Mouse (Mus musculus) common myeloid progenitor, adult 5-6 weeks (primary cell): Measurements from ENCODE around the gene Znrf3. TPM values are rescaled to one million over a fixed set of nuclear protein-coding genes. Genes with fewer than 3 reads are reported as not detected.
A peak's percentile ranks its signal among the peaks of the same experiment; 100 is the strongest.

ENCODE experiments used
- ATAC-seq: replicated peaks from 2 replicates; pipeline ENCODE4 v1.8.0; 2016; ENCODE audit warnings: low read depth, mild to moderate bottlenecking, moderate TSS enrichment, inconsistent platforms; ENCODE audit not compliant: poor library complexity, severe bottlenecking
- total RNA-seq: library from RNA; stranded (forward); fragments of 200-1000, 187-1606 nt; gene quantifications from 2 replicates; pipeline ENCODE4 v1.2.3, GENCODE M21; 2017

Gene Znrf3
- total RNA-seq, 1 experiment from 2014 or later, result 6.2 TPM

DNA sequence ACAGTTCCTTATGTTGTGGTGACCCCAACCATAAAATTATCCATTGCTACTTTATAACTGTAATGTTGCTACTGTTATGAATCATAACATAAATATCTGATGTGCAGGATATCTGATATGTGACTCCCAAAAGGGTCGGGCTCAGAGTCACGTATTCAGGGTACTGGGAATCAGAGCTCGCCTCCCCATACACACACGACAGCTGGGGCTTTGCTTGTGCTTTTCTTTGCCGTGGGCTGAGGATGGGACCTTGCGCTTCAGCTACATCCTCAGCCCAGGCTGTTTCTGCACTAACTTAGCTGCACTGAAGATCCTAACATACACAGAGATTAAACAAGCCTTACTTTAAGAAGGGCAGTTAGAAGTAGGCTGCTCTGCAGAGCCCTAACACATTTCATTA, 193.5 kb downstream of the Znrf3 start:
- no peak for ATAC-seq

DNA sequence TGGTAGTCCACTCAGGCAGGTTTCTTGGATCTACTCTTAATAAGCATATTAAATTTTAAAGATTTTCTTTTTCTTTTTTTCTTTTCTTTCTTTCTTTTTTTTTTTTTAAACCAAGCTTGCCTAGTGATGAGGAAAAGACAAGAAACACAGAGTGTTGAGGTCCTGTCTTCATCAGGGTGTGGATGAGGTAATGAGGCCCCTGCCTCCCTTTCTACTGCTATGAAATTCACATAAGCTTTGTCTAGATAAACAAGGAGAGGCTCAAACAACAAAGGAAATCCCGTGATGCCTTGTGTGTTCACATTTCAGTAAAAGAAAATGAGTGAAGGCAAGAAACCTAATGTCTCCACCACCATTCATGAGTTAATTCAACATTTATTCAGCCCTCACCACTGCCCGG, 196.4 kb downstream of the Znrf3 start:
- no peak for ATAC-seq

DNA sequence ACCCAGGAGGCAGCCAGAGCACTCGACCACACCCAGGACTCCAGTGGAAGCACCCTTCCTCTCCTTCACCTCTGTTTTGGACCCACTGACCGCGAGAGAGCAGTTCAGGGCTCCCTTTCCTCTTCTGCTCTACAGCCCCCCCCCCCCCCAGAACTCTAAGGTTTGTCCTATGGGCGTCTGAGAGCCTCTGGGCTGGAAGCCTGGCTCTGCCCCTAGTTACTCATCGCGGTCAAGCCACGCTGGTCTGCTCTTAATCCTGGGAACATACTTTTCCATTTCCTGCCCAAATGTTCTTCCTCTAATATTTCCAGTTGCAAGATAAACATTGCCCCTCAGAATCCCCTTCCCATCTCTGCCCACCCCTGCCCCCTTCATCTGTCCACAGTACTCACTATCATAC, 199.2 kb downstream of the Znrf3 start:
- no peak for ATAC-seq

DNA sequence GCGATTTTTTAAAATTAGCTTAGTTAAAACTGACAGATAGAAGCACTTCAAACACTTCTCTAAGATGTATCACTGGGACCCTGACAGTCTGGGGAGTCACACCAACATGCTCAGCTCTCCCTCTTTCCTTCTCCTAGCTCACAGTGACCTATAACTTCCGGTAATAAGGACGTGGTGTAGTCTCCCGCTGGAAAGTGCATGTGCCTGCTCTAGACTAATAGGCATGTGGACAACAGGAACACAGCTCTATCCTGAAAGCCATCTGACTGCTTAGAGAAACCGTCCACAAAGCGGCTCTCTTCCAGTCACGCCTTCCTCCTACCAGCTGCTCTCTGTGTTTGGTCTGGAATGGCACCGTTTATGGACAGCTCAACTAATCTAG, 199.9 kb downstream of the Znrf3 start:
- no peak for ATAC-seq

DNA sequence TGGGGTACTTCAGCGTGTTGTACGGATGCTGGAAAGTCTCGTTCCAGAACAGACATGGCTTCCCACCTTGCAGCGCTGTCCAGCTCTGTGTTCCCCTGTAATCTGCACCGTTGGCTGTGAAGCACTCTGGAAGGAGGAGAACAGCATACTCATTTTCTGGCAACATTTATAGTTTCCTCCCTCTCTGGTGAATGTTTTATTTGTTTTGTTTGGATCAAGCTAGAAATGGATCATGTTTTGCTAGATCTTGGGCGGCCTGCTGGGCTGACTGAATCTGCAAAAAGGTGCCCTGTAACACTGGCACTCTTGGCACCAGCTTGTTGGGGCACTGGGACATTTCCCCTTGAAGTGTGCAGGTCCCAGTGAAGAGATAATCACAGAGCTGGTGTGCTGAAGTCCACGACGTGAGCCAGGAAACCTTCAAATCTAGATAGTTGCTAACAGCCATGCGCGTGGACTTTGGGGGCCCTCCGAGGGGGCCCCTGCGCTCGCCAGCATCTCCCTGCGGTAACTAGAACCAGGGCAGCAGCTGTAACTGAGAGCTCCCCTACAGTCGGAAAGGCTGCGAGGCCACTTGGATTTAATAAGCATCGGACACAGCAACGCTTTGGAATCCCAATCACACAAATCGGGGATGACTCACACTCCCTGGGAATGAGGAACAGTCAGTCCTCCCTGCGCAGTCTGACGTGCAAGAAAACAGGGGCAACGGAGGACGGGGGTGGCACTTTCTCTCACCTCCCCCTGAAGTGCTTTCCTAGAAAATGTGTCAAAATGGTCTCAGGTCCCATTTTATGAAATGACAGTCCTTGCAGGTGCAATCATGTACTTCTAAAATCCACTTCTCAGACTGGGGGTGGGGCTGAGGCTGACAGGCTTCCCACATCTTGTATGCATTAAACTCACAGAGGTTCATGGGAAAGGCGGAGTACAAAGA, 200.6 kb downstream of the Znrf3 start:
- no peak for ATAC-seq

DNA sequence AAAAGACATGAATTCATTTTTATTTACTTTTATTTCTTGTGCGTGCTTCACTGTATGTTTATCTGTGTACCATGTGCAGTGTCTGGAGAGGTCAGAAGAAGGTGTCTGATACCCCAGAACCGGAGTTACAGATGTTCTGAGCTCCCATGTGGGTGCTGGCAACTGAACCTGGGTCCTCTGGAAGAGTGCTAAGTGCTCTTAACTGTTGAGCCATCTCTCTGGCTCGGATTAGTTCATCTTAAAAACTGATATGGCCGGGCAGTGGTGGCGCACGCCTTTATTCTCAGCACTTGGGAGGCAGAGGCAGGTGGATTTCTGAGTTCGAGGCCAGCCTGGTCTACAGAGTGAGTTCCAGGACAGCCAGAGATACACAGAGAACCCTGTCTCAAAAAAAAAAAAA, 201.4 kb downstream of the Znrf3 start:
- ATAC-seq, result no peak

DNA sequence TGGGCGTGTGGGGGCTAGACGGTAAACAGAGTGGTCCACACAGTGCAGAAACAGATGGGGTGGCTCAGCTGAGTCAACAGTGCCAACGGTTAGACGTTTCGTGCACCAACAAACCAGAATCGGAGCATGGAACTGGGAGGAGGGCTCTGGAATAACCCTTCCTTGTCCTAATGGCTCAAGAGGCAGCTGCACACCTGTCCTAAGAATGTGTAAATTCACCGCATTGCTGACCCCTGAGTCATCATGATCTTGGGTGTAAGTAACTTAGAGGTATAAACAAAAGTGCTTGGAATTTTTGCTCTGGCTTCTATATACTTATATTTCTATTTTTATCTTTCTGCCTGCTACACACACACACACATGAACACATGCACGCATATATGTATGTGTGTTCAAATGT, 202.5 kb downstream of the Znrf3 start:
- no peak for ATAC-seq

DNA sequence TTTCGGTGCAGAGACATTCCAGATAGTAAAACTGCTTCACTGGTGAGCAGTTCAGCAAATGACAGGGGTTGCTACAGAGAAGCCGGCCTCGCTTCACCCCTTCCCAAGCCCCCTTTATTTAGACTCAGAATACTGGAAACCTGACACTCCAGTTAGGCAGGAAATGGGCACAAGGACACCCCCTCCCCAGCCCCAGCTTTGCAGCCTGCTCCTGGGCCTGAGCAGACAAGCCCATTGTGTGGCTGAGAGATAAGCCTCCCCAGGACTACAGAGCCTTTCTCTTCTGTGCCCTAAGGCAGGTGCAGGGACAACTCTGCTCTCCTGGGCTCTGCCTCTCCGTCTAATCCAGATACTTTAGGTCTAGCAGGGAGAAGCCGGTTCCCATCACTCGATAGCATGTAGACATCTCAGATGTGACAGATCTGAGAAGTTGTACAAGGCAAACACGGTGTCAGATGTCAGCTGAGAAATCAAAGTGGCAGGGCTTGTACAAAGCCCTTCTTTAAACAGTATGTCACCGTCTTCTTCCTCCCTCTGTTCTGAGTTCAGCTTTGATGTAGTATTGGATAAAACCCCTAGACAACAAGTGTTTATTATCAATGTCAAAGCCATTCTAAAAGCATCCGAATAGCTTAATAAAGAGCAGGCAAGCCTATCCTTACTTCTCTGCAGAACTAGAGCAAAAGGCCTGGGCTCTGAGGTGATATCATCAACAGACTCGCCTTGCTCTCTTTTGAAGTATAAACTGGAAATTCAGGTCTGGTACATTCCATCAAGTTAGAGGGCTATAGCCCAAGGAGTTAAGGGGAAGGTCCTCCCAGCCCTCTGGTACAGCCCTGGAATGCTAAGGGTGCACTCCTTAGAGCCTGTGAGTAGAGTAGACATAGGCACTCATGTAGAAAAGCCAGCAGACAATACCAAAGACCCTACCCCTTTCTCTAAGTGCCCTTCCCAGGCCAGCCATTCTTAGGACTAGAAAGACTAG, 204.6 kb downstream of the Znrf3 start:
- ATAC-seq, result peak; percentile 58; the same call in 1 of the 2 replicates

Other genes starting within 250 kb of the Znrf3 start
- gene Kremen1, start 183.3 kb downstream of the Znrf3 start, total RNA-seq, result 1.3 and 2.8 TPM in 2 replicates
- 58.4 and 72.0 TPM in 2 replicates for gene Xbp1, start 75.8 kb upstream of the Znrf3 start, total RNA-seq
- gene Ccdc117, start 97.3 kb upstream of the Znrf3 start, total RNA-seq, result 38.4 and 41.7 TPM in 2 replicates
- gene Ankrd36, start 124.8 kb upstream of the Znrf3 start, total RNA-seq, result not detected in 2 replicates